Mouse (Mus musculus): ENCODE results near the gene Ift27.
A peak's percentile ranks its signal among the peaks of the same experiment; 100 is the strongest.

Ift27 gene

DNA sequence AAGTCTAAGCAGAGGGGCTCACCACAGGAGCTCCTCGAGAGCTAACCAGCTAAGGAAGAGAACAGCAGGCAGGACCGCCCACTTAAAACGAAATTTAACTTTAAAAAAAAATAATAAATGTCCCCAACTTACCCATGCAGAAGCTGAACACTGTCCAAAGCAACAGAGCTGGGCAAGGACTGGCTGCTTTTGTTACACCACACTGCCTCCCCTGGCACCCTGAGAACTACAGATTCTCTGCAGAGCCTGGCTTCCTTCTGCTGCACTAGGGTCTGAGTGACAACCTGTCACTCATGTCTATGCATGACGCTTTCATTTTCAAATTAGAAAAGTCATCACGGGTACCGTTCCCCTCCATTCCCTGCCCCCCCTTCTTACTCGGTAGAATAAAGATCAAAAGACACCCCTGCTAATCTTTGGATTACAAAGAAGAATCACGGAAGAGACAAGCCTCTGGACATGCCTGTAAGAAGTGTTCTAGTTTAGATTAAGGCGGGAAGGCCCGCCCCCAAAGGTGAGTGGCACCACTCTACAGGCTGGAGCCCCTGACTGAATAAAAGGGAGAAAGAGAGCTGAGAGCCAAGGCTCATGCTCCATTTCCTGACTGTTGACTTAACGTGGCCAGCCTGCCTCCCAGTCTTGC lies 1.5 kb downstream of the Ift27 start:
- no peak for DNase-seq (ENCODE audit: low read depth, low spot score)

DNA sequence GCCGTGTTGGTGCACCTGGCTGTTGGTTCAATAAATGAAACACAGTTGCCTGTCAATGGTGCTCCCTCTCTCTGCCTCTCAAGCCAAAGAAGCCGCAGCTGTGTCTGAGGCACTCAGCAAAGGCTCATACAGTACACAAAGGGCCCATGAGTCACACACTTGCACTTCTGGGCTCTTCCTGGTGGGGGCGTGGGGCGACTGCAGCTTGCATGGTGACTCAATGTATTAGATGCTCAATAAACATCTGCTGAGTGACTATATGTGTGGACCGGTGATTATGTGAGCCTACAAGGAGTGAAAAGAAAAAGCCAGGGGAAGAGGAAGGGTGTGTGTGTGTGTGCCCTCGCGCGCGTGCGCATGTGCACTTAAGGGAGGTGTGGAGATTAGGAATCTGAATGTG lies 2.3 kb downstream of the Ift27 start:
- no peak for DNase-seq (ENCODE audit: low read depth, low spot score)

DNA sequence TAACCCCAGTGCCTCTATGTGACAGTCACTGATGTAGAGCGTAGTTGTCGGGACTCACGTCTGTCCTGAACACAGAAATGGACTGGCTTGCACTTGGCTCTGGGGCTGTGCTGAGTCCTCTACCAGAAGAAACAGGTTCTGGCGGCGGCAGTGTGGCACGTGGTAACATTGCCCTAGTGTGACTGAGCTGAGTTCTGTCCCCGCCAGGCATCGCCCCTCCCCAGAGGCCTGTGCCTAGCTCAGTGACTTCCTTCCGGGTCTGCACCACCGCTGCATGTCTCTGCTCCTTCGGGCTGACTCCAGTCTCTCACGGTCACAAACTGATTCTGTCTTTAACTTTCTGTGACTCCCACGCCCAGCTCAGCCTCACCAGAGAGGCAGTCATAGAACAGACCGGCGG lies 3.2 kb downstream of the Ift27 start:
- DNase-seq (ENCODE audit: low read depth, low spot score), result no peak

DNA sequence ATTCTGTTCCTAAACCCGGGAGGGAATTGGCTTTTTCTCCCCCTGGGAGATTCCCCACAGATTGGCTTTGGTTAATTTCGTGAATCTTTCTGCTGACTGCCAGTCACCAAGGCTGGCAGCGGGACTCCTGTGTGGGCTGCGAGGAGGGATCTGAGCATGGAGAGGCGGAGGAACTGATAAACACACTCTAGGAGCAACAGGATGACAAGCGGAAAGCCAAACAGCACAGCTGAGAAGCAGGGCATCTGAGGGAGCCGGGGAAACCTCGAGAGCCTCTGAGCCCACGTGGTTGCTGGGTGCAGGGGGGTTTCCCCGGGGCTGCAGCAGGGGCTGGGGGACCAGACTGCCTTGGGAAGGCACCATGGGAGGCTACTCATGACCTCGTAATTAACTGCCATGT lies 4.3 kb downstream of the Ift27 start:
- no peak for DNase-seq (ENCODE audit: low read depth, low spot score)

DNA sequence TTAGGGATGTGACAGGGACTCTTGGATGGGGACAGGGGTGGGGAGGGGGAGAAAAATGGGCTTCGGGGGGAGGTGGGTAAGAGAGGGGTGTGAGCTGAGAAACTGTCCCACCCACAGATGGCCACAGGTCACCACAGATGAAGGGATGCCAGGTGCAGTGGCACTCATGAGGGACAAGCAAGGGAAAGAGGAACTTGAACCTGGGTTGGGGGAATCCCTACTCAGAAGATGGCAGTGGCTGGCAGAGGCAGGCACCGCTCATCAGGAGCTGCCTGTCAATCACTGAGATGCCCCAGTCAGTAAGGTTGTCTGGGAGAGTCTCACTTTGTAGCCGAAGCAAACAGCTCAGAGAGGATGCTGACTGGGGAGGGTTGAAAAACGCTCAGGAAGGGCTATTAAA lies 8.6 kb downstream of the Ift27 start:
- no peak for DNase-seq (ENCODE audit: low read depth, low spot score)

DNA sequence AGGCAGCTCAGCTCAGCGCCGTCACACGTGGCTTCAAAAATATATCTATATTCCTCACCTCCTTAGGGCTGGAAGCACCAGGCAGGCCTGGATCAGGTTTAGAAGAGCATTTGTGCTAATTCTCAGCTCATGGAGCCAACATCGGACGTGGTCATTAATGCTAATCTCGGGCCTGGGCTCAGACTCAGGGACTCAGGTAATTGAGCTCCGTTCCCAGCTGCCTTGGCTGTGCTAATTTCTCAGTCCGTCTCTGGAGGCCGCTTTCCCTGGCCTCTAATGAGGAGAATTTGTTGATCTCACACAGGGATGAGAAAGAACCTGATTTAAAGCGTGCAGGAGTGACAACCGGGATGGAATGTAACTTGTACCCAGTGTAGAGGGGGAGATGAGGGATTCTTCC lies 9.4 kb downstream of the Ift27 start:
- no peak for DNase-seq (ENCODE audit: low read depth, low spot score)

DNA sequence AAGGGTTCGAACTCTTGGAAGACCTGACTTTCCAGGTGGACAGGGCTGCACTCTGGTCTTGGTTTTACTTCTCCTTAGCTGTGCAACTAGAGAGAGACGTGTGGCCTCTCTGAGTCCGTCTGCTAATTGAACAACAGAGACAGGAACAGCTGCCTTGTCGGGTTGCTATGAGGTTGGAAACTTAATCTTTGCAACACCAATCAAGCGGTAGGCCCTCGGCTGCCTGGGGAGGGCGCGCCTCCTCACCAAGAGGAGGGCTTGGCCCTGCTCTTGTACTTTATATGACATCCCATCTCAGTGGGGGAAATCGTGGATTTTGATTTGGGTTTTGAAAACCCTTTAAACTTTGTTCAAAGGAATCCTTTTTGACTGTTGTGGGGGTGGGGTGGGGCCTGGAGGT lies 12.0 kb downstream of the Ift27 start:
- no peak for DNase-seq (ENCODE audit: low read depth, low spot score)

DNA sequence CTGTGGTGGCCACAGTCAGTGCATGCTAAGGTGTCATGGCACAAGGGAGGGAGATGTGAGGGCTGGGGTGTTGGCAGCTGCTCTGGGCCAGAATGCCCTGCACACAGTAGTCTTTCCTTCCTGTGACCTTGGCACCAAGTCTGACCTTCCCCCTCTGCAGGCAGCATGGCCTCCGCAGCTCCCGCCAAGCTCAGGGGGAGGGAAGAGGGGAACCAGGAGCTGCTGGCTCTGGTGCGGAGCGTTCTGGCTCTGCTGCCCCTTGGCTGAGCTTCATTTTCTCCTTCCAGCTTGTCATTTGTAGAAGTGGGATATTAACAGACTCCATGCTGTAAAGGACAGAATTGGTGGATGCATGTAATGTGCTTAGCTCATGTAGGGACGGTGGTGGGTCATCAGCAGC lies 15.6 kb downstream of the Ift27 start:
- DNase-seq (ENCODE audit: low read depth, low spot score), result no peak

DNA sequence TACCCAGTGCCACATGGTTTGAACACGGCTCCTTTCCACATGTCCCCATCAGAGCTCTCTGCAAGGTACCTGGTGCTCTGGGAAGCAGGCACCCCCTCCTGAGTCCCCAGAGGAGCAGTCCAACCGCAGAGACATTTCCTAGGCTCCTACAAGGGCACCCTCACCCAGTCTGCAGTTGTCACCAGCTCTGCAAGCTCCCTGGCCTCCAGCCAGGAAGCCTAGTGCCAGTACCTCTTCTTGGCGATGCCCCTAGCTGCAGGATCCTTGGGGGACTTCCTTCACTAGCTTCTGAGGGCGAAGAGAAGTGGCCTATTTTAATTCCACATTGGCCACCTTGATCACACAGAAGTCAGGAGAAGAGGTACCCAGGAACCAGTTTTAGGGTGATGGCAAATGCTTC lies 16.1 kb downstream of the Ift27 start:
- DNase-seq (ENCODE audit: low read depth, low spot score), result no peak

DNA sequence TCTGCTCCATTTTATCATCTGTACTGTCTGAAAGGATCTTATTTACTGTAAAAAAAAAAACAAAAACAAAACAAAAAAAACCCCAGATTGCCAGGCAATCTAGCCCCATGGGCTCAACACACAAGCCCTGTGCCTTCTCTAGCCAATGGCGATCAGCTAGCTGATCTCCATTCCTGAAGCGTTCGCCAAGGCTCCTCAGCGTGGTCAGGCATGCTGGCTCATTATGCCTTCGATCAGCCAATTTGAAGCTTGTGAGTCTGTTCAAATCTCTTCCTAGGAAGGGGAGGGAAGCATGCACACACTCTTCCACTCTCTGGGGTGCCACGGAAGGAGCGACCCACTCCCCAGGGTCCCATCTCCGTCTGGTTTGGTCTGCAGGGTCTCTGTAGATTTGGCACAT lies 16.6 kb downstream of the Ift27 start:
- DNase-seq (ENCODE audit: low read depth, low spot score), result no peak

DNA sequence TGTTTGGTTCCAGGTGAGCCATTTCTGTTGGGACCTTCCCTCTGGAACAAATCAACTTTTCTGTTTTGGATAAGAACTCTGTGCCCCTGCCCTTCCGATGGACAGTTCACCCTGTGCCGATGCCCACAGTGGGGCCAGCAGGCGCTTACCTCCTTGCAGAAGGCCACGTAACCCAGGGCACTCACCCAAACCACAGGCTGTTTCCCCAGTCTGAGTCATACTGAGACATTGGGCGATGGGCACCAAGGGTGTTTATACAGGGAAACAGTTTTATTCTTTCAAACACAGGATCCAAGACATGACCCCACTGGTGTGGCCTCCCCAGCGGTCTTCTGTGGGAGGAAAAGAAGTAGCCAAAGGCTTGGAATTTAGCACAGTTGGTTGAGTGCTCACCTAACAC lies 18.5 kb downstream of the Ift27 start:
- no peak for DNase-seq (ENCODE audit: low read depth, low spot score)

DNA sequence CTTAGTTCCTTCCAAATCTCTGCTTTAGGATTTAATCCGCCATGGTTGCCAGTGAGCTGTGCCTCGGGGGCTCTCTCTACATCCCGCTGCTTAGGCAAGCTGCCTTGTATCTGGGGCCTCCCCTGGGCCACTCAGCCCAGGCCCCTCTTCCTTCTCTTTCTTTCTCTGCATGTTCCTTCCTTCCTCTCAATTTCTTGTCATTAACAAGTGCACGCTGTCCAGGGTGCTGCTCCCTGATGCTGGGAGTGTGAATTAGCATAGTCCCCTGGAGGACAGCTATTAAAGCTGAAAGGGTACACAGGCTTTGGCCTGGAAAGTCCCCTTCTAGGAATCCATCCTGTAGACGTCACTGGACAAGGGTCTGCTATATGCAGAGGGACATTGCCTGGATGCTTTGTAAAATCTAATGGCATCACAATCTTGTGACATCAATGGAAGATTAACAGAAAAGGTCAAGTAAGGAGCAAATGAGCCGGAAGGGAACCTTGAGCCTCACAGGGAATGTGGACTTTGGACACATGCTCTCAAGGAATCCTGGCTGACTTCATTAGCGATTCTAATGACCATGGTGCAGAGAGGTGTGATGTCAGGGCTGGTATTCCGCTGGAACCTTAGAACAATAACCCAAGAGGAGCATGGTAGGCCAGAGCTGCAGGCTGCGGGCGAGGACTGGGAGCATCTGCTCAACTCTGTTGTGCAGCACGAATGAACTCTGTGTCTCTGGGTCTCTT lies 20.7 kb downstream of the Ift27 start:
- DNase-seq (ENCODE audit: low read depth, low spot score), result no peak

DNA sequence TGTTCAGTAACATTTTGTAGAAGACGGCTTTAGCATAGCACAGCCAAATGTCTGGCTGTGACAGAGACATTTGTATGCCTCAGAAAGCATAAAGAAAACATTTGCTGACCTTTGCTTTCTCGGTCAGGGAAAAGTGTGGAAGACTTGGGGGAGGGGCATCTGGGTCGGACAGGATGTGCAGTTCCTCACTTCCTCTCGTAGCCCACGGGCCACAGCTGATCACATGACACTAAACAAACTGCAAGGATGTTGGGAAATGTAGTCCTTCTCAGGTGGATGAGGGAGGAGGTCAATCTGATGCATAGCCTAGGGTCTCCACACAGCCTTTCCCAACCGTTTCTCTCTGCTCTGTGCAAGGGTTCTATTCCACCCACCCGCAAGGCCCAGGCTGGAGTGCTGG lies 25.3 kb downstream of the Ift27 start:
- DNase-seq (ENCODE audit: low read depth, low spot score), result no peak

DNA sequence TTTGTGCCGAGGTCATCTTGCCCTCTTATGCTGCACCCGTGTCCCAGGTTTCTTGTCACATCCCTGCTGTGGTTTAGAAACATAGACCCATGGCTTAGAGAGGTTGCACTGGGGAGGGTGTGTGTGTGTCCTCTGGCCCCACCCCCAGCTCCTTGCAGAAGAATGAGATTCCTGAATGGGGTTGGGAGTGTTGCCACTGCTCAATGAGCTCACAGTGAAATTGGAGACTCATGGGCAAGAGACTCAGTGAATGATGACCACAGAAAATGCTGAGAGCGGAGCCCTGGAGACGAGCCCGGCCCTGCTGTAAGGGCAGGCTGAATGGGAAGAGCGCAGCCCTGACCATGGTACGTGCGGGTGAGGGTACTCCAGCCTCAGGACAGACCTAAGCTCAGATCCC lies 33.7 kb downstream of the Ift27 start:
- DNase-seq (ENCODE audit: low read depth, low spot score), result no peak

DNA sequence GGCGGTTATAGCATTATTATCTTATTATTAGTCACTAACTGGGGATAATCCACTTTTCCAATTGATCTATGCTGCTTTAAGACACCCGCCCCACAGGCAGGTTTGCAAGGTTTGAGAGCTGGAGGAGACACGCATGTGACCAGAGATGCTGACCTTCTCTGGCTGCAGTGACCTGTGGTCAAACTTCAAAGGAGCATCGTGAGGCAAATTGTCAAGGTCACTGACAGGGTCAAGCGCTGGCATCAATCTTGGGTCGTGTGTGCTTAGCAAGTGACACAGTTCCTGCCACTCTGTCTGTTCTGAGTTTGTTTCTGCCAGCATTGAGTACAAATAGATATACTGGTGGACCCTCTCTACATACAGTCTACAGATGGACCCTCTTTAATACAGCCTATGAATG lies 39.3 kb downstream of the Ift27 start:
- DNase-seq (ENCODE audit: low read depth, low spot score), result no peak

DNA sequence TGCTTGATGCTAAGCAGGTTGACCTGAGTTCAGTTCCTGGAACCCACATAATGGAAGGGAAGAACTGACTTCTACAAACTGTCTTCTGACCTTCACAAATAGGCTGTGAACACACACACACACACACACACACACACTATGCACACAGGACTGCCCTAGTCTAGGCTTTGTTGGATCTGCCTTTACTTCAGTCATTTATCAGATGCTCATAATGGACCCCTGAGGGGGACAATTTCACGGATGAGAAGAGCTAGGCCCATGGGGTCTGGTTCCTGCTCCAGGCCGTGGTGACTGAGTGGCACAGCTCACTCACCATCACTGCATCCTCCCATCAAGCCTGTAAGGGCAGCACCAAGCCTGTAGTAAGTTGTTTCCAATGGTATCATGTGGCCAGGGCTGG lies 40.5 kb downstream of the Ift27 start:
- no peak for DNase-seq (ENCODE audit: low read depth, low spot score)

DNA sequence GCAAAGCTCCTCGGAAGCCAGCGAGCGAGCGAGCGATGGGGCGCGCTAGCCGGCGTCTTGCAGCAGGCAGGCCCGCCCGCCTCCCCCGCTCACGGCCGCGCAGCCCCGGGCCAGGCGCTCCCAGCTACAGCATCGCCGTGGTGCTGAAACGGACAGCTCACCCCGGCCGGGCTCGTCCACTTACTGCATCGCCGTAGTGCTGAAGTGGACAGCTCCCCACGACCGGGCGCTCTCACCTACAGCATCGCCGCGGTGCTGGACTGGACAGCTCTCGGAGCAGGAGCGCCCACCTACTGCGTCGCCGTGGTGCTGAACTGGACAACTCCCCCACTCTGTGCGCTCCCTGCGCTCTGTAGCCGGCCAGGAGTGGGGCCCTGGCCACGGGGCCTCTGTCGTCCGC lies 54.2 kb downstream of the Ift27 start, which contains the start of gene Cacng2:
TSS of gene Cacng2 (minus strand) at position 325 of the 400 bp plus-strand sequence.
- peak; percentile 61 for DNase-seq (ENCODE audit: low read depth, low spot score)

DNA sequence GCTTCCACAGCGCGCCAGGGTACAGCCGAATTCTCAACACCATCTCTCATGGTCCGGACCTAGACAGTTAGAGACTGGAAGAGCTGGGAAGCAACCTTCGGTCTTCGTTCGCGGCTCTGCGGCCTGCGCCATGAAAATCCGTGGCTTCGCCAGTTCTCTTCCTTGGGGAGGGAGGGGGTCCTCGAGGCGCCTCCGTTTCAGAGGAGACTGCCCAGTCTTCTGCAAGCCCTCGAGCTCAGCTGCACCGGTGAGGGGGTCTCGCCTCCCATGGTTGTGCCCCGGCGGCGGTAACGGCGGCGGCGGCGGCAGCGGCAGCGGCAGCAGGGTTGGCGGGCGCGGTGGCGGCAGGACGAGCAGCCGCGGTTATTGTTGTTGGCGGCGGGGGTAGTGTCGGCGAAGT lies 54.7 kb downstream of the Ift27 start:
- no peak for DNase-seq (ENCODE audit: low read depth, low spot score)

DNA sequence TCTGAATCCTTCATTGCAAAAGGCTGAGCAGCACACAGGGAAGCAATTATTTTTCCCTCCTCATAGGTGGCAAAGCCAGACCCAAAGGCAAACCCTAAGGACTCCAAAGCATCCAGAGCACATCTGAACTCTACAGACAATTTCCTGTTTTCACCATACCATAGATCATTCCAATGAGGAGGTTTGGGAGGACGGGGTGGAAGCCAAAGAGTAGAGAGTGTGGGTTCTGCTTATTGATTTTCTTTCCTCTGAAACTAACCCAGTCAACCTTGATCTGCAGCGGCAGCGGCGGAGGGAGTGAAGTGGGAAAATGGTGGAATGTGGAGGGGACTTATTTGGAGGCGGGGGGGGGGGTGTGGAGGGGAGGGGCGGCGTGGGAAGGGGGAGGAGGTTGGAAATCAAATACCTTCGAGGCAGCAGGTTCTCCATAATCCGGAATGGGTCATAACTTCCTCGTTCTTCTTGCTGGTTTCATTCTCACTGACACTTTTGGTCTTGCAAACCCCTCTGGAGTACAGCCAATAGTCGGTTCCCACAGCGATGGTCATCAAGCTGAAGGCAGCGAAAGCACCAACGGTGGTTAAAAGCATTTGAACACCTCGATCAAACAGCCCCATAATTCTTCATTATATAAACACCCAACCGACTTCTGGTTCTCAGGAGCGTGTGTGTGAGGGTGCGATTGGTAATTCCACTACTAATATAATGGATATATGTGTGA lies 55.5 kb downstream of the Ift27 start:
- DNase-seq (ENCODE audit: low read depth, low spot score), result no peak

DNA sequence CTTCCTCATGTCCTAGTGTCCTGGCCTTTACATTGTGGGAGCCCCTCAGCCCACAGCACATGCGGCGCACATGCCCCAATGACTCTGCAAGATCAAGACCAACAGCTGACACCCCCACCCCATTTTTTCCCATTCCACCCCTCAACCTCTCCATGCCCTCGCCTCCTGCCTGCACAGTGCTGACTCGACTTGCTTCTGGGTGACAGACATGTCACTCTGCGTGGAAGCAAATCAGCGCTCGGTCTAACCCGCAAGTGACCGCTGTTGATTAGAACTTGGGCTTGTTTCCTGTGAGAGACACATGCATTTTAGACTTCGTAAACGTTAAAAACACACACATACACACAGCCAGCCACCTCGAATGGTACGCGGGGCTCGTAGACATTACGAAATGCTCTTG lies 56.2 kb downstream of the Ift27 start:
- DNase-seq (ENCODE audit: low read depth, low spot score), result no peak

DNA sequence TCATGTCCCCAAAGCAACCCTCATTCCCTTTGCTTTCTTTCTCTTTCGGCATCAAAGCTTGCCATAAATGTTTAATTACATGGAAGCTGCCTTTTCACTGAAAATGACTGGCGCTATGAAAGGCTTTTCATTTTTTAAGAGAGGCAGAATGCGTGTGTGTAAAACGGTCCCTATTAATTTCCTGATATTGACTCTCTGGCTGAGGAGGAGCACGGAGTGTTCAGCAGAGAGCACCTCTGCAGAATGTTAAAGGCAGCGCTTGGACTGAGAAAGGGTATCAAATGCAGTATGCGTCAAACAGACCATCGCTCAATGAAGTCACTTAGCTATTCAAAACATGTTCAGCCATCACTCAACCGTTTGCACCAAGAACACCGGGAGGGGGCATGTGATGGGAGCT lies 57.0 kb downstream of the Ift27 start:
- no peak for DNase-seq (ENCODE audit: low read depth, low spot score)

DNA sequence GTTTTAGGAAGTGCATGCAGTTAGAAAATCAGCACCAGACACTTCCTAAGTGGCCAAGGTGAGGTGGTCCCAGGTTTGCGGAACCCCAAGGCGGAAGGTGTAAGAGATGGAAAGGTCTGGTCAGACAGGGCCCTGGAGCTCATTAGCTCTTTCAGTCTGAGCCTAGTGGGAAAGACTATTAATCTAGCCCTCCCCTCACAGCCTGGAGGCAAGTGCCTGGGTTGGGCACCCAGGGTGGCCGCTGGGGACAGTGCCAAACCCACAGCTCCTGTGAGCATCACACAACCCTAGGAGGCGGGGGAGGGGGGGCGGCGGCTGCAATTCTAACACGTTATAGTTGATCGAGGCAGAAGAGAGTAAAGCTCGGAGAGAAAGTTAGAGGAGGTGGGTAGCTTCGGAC lies 57.7 kb downstream of the Ift27 start:
- no peak for DNase-seq (ENCODE audit: low read depth, low spot score)
